ENCODE assay signal across 20 mouse cellular contexts in the genomic region with DNA sequence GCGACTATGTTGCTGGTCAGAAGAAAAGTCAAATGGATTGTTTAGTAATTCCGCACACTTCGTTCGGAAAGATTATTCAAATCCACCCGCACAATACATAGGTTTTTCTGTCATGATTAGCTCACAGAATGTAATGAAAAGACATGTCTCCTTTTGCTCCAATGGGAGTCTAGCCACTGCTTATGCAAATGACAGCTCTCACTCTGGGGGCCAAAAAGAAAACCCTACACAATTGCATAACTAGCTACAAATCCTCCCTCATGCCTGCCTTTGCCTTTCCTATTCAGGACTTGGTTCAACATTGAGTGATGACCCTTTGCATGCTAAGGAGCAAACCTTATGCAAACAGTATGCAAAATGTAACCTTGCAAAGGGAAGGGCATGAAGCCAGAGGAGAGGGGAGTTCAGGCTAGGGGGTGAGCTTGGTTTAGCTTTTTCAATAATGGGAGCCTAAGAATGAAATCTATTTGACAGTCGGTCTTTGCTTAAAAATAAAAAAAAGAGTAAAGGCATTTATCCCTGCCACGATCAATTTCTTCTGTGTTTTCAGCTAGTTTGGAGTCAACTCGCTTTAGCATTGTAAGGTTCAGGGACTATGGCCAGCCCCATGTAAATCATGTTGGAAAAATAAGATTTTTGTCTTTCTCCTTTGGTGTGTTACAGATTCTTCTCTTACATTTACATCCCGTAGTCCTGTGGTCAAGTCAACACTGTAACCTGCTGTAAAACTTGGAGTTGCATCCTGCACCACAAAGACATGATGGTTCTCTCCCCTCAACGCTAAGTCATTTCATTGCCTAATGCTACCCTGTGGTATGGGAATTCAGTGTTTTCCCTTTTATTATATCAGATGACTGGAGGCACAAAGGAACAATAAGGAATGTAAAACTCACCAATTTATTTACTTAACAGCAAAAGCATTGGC.
DNase-seq lines count a peak whose midpoint lies in the region; ATAC-seq and TF ChIP-seq lines count a peak whose summit lies in the region.
"Had no signal": no experiment of that assay in that cellular context is flagged by ENCODE, and none has a peak within 500 bp of the region (broad histone marks: within the 10 kb centered on the region; RNA-seq: fewer than 3 reads in every experiment).

No protein-coding gene starts in this region.

- H3K9ac ChIP-seq in forebrain, embryonic 12.5 days = no peak overlapping the region
- H3K9ac ChIP-seq in forebrain, postnatal 0 days = no peak overlapping the region
- H3K9ac ChIP-seq in hindbrain, embryonic 16.5 days (ENCODE audit: low read depth, low read length) = no peak overlapping the region
- no peak overlapping the region for H3K9ac ChIP-seq in midbrain, embryonic 16.5 days (ENCODE audit: low read depth, low read length)
- H3K9ac ChIP-seq: lung, embryonic 14.5 days had no signal

- H3K36me3 ChIP-seq in forebrain, embryonic 12.5 days (replicated peaks) = no peaks in the 10 kb centered on the region
- H3K36me3 ChIP-seq in forebrain, postnatal 0 days (ENCODE audit: insufficient read depth) = no peaks in the 10 kb centered on the region
- no peaks in the 10 kb centered on the region for H3K36me3 ChIP-seq in hindbrain, embryonic 16.5 days (ENCODE audit: control insufficient read depth, insufficient read depth, low read length)
- H3K36me3 ChIP-seq in midbrain, embryonic 16.5 days (ENCODE audit: control insufficient read depth, insufficient read depth, low read length) = no peaks in the 10 kb centered on the region

- H3K4me2 ChIP-seq in forebrain, embryonic 12.5 days = no peak overlapping the region
- H3K4me2 ChIP-seq in forebrain, postnatal 0 days (ENCODE audit: low read depth) = no peak overlapping the region
- no peak overlapping the region for H3K4me2 ChIP-seq in hindbrain, embryonic 16.5 days (ENCODE audit: low read length)
- H3K4me2 ChIP-seq in midbrain, embryonic 16.5 days (ENCODE audit: low read length) = no peak overlapping the region
- H3K4me2 ChIP-seq: liver, embryonic 11.5 days; lung, embryonic 14.5 days had no signal

- H3K27me3 ChIP-seq in forebrain, embryonic 12.5 days = no peaks in the 10 kb centered on the region
- H3K27me3 ChIP-seq in forebrain, postnatal 0 days (ENCODE audit: insufficient read depth, low read length) = no peaks in the 10 kb centered on the region
- H3K27me3 ChIP-seq in hindbrain, embryonic 16.5 days (replicated peaks; ENCODE audit: control insufficient read depth, insufficient read depth, low read length) = no peaks in the 10 kb centered on the region
- H3K27me3 ChIP-seq in midbrain, embryonic 16.5 days (ENCODE audit: control insufficient read depth, insufficient read depth, low read depth, low read length) = no peaks in the 10 kb centered on the region

- 61% methylated on average over 10 of the region's 10 CpGs for WGBS in forebrain, embryonic 12.5 days
- whole genome bisulfite sequencing in forebrain, postnatal 0 days = 53% methylated on average over 10 of the region's 10 CpGs
- 38% methylated on average over 10 of the region's 10 CpGs for whole genome bisulfite sequencing in hindbrain, embryonic 16.5 days
- WGBS in midbrain, embryonic 16.5 days = 32% methylated on average over 10 of the region's 10 CpGs

- no peak overlapping the region for H3K27ac ChIP-seq in forebrain, embryonic 12.5 days
- no peak overlapping the region for H3K27ac ChIP-seq in forebrain, postnatal 0 days (ENCODE audit: low read depth, low read length)
- no peak overlapping the region for H3K27ac ChIP-seq in hindbrain, embryonic 16.5 days (ENCODE audit: low read depth, low read length)
- no peak overlapping the region for H3K27ac ChIP-seq in midbrain, embryonic 16.5 days (ENCODE audit: low read length)
- H3K27ac ChIP-seq: macrophage had no signal

- H3K4me1 ChIP-seq in forebrain, embryonic 12.5 days = peaks cover 12% of the 10 kb centered on the region
- H3K4me1 ChIP-seq in forebrain, postnatal 0 days (ENCODE audit: insufficient read depth) = 0 out of 2 replicates have a peak, but pooled peaks cover 3% of the 10 kb centered on the region
- peaks cover 2% of the 10 kb centered on the region; the same call in 1 of the 2 replicates for H3K4me1 ChIP-seq in hindbrain, embryonic 16.5 days (ENCODE audit: control insufficient read depth, insufficient read depth, low read depth, low read length)
- peaks cover 4% of the 10 kb centered on the region; the same call in 1 of the 2 replicates for H3K4me1 ChIP-seq in midbrain, embryonic 16.5 days (ENCODE audit: control insufficient read depth, insufficient read depth, low read length)

- DNase-seq in forebrain, postnatal 0 days = no peak
- peak; percentile 10 for DNase-seq in embryo, embryonic 10.5 days (ENCODE audit: low spot score)
- DNase-seq in lung, postnatal 36 days = no peak
- DNase-seq in cerebellum, adult 8-10 months = no peak
- no peak for DNase-seq in cerebellum, adult 9-10 months
- DNase-seq: adrenal gland, postnatal 25 days; cerebellum, adult 2 months; gastrocnemius, postnatal 25 days; kidney, adult 9 months; kidney, postnatal 36 days; left cerebral cortex, postnatal 4 days; lung, embryonic 14.5 days; right cerebral cortex, adult 18-20 months; thymus, adult 2 months had no signal

- no peak for TF ChIP-seq CTCF in forebrain, postnatal 0 days (IDR thresholded peaks at IDR 0.05; ENCODE audit: low read depth)

- no peak overlapping the region for H3K4me3 ChIP-seq in forebrain, embryonic 12.5 days (replicated peaks)
- H3K4me3 ChIP-seq in forebrain, postnatal 0 days (ENCODE audit: low read depth, low read length) = no peak overlapping the region
- H3K4me3 ChIP-seq in hindbrain, embryonic 16.5 days (ENCODE audit: low read length) = no peak overlapping the region
- no peak overlapping the region for H3K4me3 ChIP-seq in midbrain, embryonic 16.5 days (ENCODE audit: low read depth, low read length)

- ATAC-seq in forebrain, embryonic 12.5 days (ENCODE audit: low FRiP score) = 0 out of 2 replicates have a peak, but pooled peaks have one; percentile 51
- ATAC-seq in forebrain, postnatal 0 days = no peak
- peak; percentile 52; the same call in 1 of the 2 replicates for ATAC-seq in hindbrain, embryonic 16.5 days
- ATAC-seq in midbrain, embryonic 16.5 days = peak; percentile 77
- ATAC-seq: inflammation-experienced regulatory T-cells, adult 6 months had no signal

- no peaks in the 10 kb centered on the region for H3K9me3 ChIP-seq in forebrain, embryonic 12.5 days
- no peaks in the 10 kb centered on the region for H3K9me3 ChIP-seq in forebrain, postnatal 0 days (ENCODE audit: low read length)
- no peaks in the 10 kb centered on the region for H3K9me3 ChIP-seq in hindbrain, embryonic 16.5 days (ENCODE audit: control insufficient read depth, low read length)
- no peaks in the 10 kb centered on the region for H3K9me3 ChIP-seq in midbrain, embryonic 16.5 days (replicated peaks; ENCODE audit: control insufficient read depth, low read length, poor library complexity, severe bottlenecking)
